Mouse (Mus musculus) cerebellum, adult 2 months (tissue): ENCODE measurements around the gene Pax9.

Source experiments
- CTCF ChIP-seq: fragments of 200-500 bp; IDR thresholded peaks from 2 replicates; pipeline ENCODE4 v1.5.1; 2011; ENCODE audit warnings: low read depth, mild to moderate bottlenecking, control low read depth, low read length, moderate library complexity, borderline replicate concordance; ENCODE audit not compliant: insufficient read depth
- POLR2A ChIP-seq: fragments of 200-500 bp; IDR thresholded peaks from 2 replicates; pipeline ENCODE4 v1.6.1; 2011; ENCODE audit warnings: low read length, control low read depth, borderline replicate concordance; ENCODE audit not compliant: insufficient read depth

GRCm38 (mm10) chr12:56693411-56694098, 2.0 kb downstream of the Pax9 start:
- no peak for TF ChIP-seq CTCF
- no peak for TF ChIP-seq POLR2A
